Mouse (Mus musculus): ENCODE results near the gene Zscan4d. TPM values are rescaled to one million over a fixed set of nuclear protein-coding genes. Genes with fewer than 3 reads are reported as not detected.
"Not testable (repeated sequence)": the region's sequence is repeated elsewhere in the genome, so short reads cannot be mapped to it uniquely, and the experiment has no call there.

The Zscan4d gene
- not detected in 2 replicates for polyA plus RNA-seq (2014; fragmentation: Nextera tagmentation; extraction: Ambion mirVana)

DNA sequence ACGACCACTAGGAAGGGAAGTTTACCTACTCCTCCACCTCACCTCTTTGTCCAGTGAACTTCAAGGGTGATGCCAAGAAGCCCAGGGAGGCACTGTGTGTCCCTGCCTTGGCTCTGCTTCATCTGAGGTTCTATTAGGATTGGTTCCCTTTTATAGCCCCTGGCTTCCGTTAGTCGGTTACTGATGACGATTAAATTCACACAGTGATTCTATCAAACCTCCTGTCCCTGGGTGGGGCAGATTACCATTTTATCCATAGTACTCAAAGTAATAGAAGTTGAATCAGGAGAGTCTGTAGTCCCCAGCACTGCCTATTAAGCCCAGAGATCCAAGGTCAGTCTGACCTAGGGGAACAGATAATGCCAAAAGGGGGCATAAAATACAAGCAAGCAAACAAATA lies at the start of gene Zscan4d:
Zscan4d (minus strand) TSS at position 101 of the 400 bp plus-strand sequence.
- not testable (repeated sequence) for H3K36me3 ChIP-seq (ENCODE audit: control insufficient read depth, insufficient read depth, low read length); H3K27ac ChIP-seq (ENCODE audit: low read depth, low read length); DNase-seq (ENCODE audit: low spot score); ATAC-seq (ENCODE audit: low FRiP score); H3K4me1 ChIP-seq (replicated peaks; ENCODE audit: control insufficient read depth, insufficient read depth, low read length); H3K9ac ChIP-seq (ENCODE audit: low read depth, low read length); H3K27me3 ChIP-seq (ENCODE audit: control insufficient read depth, insufficient read depth, low read length); H3K4me2 ChIP-seq (replicated peaks; ENCODE audit: low read depth, low read length); H3K9me3 ChIP-seq (ENCODE audit: control insufficient read depth, low read length); H3K4me3 ChIP-seq (ENCODE audit: low read depth, low read length)
- 89% methylated on average over 4 of the region's 4 CpGs for WGBS

DNA sequence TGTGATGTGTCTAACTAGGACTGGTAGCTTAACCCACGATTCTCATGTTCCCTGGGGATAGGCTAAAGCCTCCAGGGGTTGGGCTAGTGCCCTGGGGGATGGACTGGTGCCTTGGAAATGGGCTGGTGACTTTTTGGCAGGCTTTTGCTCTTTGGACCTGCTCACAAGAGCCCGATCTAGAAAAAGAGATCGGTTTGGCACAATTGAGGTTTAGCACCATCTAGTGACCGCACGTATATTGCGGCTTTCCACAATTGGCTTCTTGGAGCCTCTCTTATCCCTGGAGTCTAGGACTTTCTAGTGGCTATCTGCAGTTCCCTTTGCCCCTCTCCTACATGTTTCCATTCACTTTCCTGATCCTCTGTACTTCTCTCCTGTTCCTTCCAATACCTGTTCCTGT lies 7.9 kb downstream of the Zscan4d start:
- DNase-seq (ENCODE audit: low spot score); H3K36me3 ChIP-seq (ENCODE audit: control insufficient read depth, insufficient read depth, low read length); H3K4me1 ChIP-seq (replicated peaks; ENCODE audit: control insufficient read depth, insufficient read depth, low read length); ATAC-seq (ENCODE audit: low FRiP score); H3K9ac ChIP-seq (ENCODE audit: low read depth, low read length); H3K9me3 ChIP-seq (ENCODE audit: control insufficient read depth, low read length); H3K4me3 ChIP-seq (ENCODE audit: low read depth, low read length); H3K4me2 ChIP-seq (replicated peaks; ENCODE audit: low read depth, low read length); H3K27ac ChIP-seq (ENCODE audit: low read depth, low read length); H3K27me3 ChIP-seq (ENCODE audit: control insufficient read depth, insufficient read depth, low read length): not testable (repeated sequence)
- WGBS, result 32% methylated on average over 6 of the region's 6 CpGs

Other genes starting within 250 kb of the Zscan4d start
- gene Zscan4c, start 160.4 kb downstream of the Zscan4d start, polyA plus RNA-seq (2014; fragmentation: Nextera tagmentation; extraction: Ambion mirVana), result not detected in 2 replicates
- not detected in 2 replicates for gene Zscan4-ps1, start 96.5 kb downstream of the Zscan4d start, polyA plus RNA-seq (2014; fragmentation: Nextera tagmentation; extraction: Ambion mirVana)
- gene Zscan4e, start 144.5 kb upstream of the Zscan4d start, polyA plus RNA-seq (2014; fragmentation: Nextera tagmentation; extraction: Ambion mirVana), result not detected in 2 replicates
- not detected in 2 replicates for gene Zscan4f, start 231.8 kb upstream of the Zscan4d start, polyA plus RNA-seq (2014; fragmentation: Nextera tagmentation; extraction: Ambion mirVana)

Measured in hindbrain, embryonic 11.5 days (tissue).